Mouse (Mus musculus) adrenal gland, adult 18-20 months (tissue): ENCODE results near the gene Fam163a. TPM values are rescaled to one million over a fixed set of nuclear protein-coding genes. Genes with fewer than 3 reads are reported as not detected.
"Not testable (repeated sequence)": the region's sequence is repeated elsewhere in the genome, so short reads cannot be mapped to it uniquely, and the experiment has no call there.

Experiments used
- DNase-seq, 2 experiments: peaks; one replicate each; pipeline ENCODE4 v3.0.0; 2021 to 2022; ENCODE audit warnings: low spot score in 2 of 2
- total RNA-seq, 2 experiments: library from RNA; stranded (reverse); gene quantifications; 1 replicate in 1 of 2; 2 replicates in 1 of 2; pipeline ENCODE4 v1.2.3; 2021

Gene Fam163a
- total RNA-seq, 2 experiments from 2014 or later: 8.0 to 10.7 TPM

DNA sequence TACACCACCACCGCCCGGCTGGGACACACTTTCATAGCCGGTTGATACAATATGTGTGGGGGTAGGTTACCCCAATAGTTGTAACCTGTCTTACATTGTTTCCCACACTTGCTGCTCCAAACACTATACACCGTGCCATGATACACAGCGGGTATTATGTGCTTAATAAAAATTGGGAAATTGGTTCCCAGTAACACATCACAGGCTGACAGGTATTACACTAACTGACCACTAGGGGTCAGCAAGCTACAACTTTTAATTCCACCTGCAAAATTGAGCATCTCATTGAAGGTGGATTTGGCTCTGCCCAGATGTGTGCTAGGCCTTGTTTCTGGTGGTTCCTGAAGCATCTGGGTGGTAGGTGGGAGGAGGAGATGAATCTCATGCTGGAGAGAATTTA lies 119.1 kb downstream of the Fam163a start:
- no peak for DNase-seq

- no peak for DNase-seq
Observed at GRCm38 (mm10) chr1:156084603-156085002, 120.2 kb downstream of the Fam163a start.

DNA sequence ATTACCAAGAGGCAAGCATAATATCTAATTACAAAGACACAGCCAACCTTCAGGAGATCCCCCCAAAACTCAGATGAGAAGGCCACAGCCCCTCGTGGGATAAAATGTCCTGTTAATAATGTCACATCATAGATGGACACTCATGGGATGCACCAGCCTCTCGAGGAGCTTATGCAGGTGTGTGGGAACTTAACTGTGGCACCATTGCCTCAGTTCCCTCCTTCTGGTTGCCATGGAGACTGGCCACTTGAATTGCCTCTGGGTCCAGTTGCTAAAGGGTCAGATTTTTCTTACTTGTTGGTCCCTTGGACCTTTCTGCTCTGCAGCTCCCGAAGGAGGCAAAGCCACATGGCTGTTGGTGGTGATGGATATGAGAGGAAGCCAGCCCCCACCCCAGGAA lies 127.2 kb downstream of the Fam163a start:
- DNase-seq: no peak

DNA sequence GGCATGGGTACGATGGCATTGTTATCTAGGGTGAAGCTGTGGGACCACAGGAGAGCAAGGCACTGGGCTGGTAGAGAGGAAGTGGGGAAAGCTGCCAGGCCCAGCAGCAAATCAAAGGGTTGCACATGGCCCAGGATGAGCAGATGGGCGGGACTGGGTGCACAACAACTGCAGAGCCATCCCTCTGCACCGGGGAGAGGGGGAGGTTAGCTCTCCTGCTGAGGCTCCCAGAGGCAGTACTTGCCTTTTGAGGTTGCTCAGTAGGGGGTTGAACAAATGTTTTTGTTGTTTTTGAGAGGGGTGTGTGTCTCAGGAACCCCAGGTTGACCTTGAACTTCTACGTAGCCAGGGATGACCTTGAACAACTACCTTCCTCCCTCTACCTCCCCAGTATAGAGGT lies 128.4 kb downstream of the Fam163a start:
- no peak for DNase-seq

DNA sequence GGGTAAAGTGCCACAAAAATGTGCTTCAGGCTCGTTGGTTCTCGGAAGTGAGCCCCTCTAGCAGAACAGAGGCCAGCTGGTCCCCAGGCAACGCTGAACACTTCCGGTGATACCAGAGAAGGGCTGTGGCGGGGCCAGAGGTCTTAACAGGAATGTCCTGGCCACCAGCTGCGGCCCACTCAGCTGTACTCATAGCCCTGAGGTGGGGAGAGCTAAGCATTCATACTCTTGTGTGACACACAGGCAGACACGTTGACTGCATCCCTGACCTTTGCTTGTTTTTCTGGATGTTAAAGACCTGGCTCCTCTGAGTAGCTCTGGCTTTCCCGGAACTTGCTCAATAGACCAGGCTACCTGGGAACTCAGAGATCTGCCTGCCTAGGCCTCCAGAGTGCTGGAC lies 130.3 kb downstream of the Fam163a start:
- DNase-seq: peak in 1 of 2 experiments; percentile 30

DNA sequence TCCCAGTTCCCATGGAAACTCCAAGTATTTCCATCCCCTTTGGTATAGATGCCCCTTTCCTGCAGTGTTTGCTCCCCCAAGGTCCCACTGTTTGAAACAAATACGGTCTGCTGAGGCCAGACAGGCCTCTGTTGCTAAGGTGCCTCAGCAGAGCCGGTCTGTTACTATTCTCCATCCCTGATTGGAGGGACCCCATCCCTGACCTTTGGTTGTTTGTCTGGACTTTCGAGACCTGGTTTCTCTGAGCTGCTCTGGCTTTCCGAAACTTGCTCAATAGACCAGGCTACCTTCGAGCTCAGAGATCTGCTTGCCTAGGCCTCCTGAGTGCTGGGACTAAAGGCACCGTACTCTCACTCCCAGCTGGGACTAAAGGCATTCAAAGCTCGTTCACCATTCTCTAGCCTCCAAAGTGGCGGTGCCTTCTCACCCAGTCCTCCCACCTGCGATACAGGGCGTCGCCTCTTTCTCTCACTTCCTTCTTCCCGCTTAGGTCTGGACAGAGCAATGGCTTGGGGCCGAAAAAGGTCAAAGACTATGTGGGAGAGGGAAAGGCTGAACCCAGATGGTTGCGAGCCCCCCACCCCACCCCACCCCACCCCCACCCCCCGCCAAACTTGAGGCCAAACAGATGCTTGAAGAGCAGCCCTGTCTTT lies 131.5 kb downstream of the Fam163a start:
- no peak for DNase-seq

DNA sequence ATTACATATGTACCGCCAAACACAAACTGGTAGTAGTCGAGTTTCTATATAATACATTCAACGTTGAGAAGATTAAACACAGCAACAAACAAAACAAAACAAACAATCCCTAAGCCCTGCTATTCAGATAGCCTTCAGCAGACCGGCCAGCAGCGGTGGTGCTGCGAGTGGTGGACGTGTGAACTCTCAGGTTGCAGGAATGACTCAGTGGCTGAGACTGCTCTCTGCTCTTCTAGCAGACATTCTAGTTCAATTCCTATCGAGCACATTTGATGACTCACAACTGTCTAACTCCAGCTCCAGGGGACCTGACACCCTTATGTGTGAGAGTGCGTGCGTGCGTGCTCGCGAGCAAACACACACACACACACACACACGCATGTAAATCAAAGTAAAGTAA lies 134.7 kb downstream of the Fam163a start:
- no peak for DNase-seq

DNA sequence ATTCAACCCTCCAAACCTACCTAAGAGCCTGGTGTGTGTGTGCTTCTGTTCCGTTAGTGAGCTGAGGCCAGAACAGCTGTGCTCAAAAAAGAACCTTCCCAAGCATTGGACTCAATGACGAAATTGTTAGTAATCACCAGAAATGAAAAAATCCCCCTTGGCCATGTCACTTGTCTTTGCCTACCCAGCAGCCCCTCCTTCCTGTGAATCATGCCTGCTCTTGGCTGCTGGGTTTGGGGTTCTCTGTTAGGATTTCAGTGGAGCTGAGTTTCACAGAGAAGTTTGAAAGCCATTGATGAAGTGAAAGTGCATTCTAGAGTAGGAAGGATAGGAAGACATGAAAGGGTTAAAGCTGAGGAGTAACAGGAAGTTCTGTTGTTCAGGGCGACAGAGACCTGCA lies 138.7 kb downstream of the Fam163a start:
- no peak for DNase-seq

GRCm38 (mm10) chr1:156062193-156062592 lies 142.6 kb downstream of the Fam163a start:
- DNase-seq: no peak

GRCm38 (mm10) chr1:156058207-156058606 lies 146.6 kb downstream of the Fam163a start:
- no peak for DNase-seq

DNA sequence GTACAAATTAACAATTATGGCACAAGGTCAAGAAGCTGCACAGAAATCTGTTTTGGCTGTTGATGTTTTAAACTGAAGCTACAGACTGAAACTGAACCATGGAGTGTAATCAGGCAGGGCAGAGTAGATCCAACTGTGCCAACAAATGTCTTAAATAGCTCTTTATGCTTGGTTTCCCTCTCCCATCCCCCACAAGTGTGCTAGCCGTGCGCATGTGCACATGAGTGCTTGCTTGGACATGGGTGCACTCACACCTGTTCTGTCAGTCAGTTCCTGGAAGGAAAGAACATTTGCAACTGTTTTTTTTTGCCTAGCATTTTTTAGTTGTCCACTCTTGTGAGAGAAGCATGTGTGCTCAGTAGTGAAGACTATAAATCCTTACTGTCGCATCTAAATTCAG lies 158.1 kb downstream of the Fam163a start:
- no peak for DNase-seq

DNA sequence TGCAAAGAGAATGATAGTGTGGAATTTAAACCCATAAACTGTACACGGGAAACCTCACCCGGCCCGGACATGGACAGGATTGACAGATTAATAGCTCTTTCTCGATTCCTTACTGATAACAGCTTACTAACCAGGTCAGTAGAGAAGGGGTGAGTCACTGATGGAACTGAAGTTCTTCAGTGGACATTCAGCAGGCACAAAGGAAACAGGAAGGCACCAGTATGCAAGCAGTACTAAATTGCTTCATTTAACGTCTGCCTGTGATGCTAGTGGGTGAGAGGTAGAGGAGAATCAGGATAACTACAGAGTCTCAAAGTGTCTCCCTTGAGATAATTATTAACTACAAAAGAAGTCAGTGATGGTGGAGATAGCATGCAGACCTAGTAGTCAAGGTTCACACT lies 160.6 kb downstream of the Fam163a start:
- DNase-seq: no peak

GRCm38 (mm10) chr1:156043027-156043426 lies 161.8 kb downstream of the Fam163a start:
- no peak for DNase-seq

- no peak for DNase-seq
Observed at GRCm38 (mm10) chr1:156042481-156042880, 162.3 kb downstream of the Fam163a start.

GRCm38 (mm10) chr1:156041451-156042241 lies 163.2 kb downstream of the Fam163a start:
- DNase-seq: no peak

GRCm38 (mm10) chr1:156040731-156041401 lies 164.0 kb downstream of the Fam163a start:
- DNase-seq: peak; percentile 86 to 90

GRCm38 (mm10) chr1:156039989-156040388 lies 164.8 kb downstream of the Fam163a start:
- not testable (repeated sequence) for DNase-seq

- peak; percentile 36 to 43 for DNase-seq
Observed at GRCm38 (mm10) chr1:156037144-156037583, 167.7 kb downstream of the Fam163a start.

DNA sequence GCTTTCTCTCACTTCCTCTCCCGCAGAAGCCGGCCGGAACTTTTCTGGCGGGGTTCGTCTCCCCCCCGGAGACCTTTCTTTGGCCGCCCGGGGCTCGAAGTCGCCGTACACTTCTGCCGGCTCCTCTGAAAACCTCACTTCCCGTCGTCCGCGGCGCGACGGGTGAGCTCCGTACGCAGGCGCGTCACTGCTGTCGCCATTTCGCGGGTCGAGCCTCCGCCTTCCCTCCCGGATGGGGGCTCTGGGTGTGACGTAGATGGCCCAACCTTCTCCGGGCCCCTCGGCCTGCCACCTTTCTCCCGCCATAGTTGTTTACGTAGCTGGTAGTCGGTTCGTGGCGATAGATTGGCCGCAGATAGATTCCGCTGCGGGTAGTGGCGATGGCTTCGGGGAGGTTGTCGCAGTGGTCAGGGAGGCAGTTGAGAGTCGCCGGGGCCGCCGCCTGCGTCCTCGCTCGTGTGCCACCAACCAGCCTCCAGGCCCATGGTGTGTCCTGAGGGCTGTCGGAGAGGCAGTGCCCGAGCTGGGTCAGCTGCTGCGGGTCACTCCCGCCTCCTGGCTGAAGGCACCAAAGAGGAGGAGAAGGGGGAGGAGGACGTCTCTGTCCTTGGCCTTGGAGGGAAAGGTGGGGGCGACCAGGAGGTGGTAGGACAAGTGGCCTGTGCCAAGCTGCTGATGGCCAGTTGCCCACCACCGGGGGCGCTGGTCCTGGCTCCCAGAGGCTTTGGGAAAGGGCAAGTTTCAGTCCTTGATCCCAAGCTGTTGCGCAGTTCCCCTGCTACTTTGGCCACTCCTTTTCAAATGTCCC lies 168.7 kb downstream of the Fam163a start, which contains the start of gene Tor1aip1:
Gene Tor1aip1 (minus strand): TSS at position 551 of the 808 bp plus-strand sequence.
- peak; percentile 93 to 95 for DNase-seq

DNA sequence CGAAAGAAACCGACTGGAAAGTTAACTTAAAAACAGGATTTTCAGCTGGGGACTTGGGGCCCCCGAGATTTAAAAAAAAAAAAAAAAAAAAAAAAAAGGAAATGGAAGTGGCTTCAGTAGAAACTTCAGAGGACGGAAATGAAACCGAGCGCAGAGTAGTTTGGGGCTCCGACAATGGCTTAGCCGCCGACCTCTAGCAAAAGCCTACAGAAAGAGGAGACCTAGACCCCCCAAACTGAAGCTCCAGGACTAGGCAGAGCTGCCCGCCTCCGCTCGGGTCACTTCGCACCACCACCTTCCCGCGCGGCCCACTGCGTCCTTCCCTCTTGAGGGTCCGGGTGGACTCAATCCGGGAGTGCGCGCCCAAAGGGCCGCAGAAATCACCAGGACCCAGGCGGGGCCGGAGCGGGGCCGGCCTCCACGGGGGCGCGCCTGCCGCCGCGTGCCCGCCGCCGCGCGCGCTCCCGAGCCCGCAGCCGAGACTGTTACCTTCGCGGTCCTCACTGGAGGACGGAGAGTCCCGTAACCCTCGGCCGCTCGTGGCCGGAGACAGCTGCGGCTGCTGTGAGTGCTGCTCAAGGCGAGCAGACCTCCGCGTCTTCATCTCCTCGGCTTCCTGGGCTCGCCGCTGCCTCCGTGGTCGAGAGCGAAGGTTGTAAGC lies 169.4 kb downstream of the Fam163a start, which contains the start of gene Tor1aip2:
Gene Tor1aip2 (plus strand): TSS at position 135 of the 661 bp plus-strand sequence.
- peak; percentile 81 to 82 for DNase-seq
